Mouse (Mus musculus) forebrain, embryonic 11.5 days (tissue): Measurements from ENCODE around the gene Smco4. TPM values are rescaled to one million over a fixed set of nuclear protein-coding genes. Genes with fewer than 3 reads are reported as not detected.

Experiments used
- polyA plus RNA-seq: library from polyadenylated mRNA; unstranded; fragments of >200 nt; fragmentation: Nextera tagmentation; extraction: Ambion mirVana; gene quantifications from 2 replicates; pipeline ENCODE4 v1.2.1, GENCODE M21; 2014

Gene Smco4
- polyA plus RNA-seq, 1 experiment from 2014 or later, result 3.3 TPM

Other genes starting within 250 kb of the Smco4 start
- 47.7 and 51.1 TPM in 2 replicates for gene Med17, start 213.5 kb upstream of the Smco4 start, polyA plus RNA-seq
- 68.6 and 78.4 TPM in 2 replicates for gene Taf1d, start 187.2 kb upstream of the Smco4 start, polyA plus RNA-seq
- gene 4931406C07Rik, start 187.0 kb upstream of the Smco4 start, polyA plus RNA-seq, result 5.2 and 6.3 TPM in 2 replicates
- 28.3 and 28.4 TPM in 2 replicates for gene Cep295, start 135.6 kb upstream of the Smco4 start, polyA plus RNA-seq
- 0.67 and 1.5 TPM in 2 replicates for gene Deup1, start 134.5 kb downstream of the Smco4 start, polyA plus RNA-seq
- 17.8 TPM in 2 replicates for gene Slc36a4, start 216.3 kb downstream of the Smco4 start, polyA plus RNA-seq